Mouse (Mus musculus): ENCODE data around the gene Edrf1.

DNA sequence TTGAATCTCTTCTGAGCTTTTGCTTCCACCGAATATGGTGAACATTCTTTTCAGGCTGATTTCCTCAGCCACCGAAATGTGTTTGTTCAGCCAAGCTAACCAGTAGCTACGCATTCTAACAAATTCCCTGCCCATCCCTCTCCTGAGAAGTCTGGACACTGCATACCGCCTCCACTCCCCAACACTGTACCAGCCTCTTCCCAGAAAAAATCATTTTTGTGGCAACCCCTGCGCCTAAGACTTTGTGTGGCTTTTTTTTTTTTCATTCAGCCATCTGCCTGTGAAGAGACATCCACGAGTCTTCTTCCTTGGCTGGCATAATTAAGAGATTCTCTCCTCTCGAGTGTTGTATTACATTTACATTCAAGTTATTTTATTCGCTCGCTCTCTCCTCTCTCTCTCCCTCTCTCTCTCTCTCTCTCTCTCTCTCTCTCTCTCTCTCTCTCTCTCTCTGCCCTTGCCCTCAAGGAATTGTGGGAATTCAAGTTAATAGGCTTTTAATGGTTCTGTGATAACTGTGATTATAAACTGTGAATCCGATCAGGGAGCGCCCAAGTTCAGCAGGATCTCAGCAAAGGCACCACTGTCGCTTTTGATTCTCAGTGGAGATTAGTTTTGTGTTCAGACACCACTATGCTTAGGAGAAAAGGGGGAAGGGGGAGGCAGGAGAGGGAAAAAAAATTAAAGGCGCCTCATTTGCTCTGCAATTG lies 28.6 kb upstream of the Edrf1 start:
- TF ChIP-seq CTCF (IDR thresholded peaks at IDR 0.05): no peak
- no peak for TF ChIP-seq POLR2A (IDR thresholded peaks at IDR 0.05; ENCODE audit: insufficient read depth, low read depth, low read length)
- no peak for TF ChIP-seq EP300 (IDR thresholded peaks at IDR 0.05; ENCODE audit: insufficient read depth, low read depth, low read length)
